Mouse (Mus musculus): ENCODE data around the gene Fam234a. TPM values are rescaled to one million over a fixed set of nuclear protein-coding genes. Genes with fewer than 3 reads are reported as not detected.
A peak's percentile ranks its signal among the peaks of the same experiment; 100 is the strongest.

Fam234a gene
- 22.1 and 28.4 TPM in 2 replicates for total RNA-seq (2012; rRNA removed)

DNA sequence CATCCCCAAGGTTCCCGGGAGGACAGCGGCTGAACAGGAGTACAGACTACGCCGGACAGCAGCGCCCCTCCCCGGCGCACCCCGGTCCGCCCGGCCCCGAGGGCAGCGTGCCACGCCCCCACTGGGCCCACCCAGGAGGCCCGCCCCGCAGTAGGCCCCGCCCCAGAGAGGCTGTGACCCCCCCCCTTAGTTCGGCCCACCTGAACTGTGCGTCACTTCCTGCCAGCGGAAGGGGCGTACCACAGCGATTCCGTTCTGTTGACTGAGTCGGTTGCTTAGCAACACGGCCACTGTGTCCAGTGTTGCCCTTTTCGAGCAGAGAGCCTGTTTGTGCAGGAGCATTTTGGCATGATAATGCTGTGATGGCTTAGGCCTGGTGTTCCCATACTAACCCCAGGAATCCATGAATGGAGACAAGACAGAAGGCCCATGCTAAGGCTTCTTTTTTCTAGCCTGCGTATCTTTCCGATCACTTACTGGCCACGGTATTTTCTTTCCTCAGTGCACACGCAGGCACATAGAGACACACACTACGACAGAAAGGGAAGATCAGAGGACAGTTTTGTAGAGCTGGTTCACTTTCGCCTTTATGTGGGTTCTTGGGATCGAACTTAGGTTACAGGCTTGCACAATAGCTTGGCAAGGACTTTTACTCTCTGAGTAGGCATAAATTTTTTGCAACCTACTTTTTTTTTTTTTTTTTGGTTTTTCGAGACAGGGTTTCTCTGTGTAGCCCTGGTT, at the start of gene Fam234a:
TSS of gene Fam234a (minus strand) at position 142 of the 741 bp plus-strand sequence.
- peak; percentile 86 for DNase-seq (ENCODE audit: low read depth, low spot score)
- Histone ChIP-seq H3K4me1 (ENCODE audit: control insufficient read depth in 2 of 2, insufficient read depth in 2 of 2, low read length in 2 of 2, poor library complexity in 1 of 2) (peaks cover 4% of the 10 kb centered on the region in 2 experiments; a peak in 2 of 4 replicates), H3K4me3 (ENCODE audit: insufficient read depth in 1 of 2, low read depth in 1 of 2, low read length in 2 of 2, poor library complexity in 1 of 2, severe bottlenecking in 1 of 2) (peak within 1 kb of the TSS; percentile 71 to 80), H3K9ac (ENCODE audit: insufficient read depth, low read depth, low read length, poor library complexity, severe bottlenecking) (peak within 1 kb of the TSS; percentile 78), H3K9me3 (ENCODE audit: control insufficient read depth, insufficient read depth, low read depth, low read length) (no peaks in the 10 kb centered on the region), H3K27ac (ENCODE audit: insufficient read depth, low read depth, low read length, poor library complexity, severe bottlenecking) (peak within 1 kb of the TSS; percentile 46), H3K36me3 (ENCODE audit: control insufficient read depth, insufficient read depth, low read length, poor library complexity, severe bottlenecking) (no peaks in the 10 kb centered on the region)
- no peak for TF ChIP-seq MAFK (IDR thresholded peaks at IDR 0.05; ENCODE audit: insufficient read depth, low read depth, low read length)
- in situ Hi-C loops (cut with MboI; ENCODE audit: low sequenced_read_pairs in 2 of 2, unreplicated experiment in 2 of 2): no loop called here

DNA sequence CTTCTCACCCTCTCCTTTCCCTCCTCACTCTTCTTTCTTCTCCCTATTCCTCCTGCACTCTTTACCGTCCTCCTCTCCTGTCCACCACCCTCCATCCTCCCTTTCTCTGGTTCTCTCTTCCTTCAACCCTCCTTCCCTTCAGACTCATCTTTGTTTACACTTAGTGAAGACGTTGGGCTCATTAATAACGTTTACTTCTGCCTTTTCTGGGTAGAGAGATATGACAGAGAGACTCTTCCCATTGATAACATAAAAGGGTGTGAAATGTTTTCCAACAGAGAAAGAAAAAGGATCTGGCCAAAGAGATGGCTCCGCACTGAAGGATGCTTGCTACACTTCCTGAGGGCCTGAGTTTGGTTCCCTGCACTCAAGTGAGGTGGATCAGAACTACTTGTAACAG, 45.4 kb upstream of the Fam234a start:
- DNase-seq (ENCODE audit: low read depth, low spot score): no peak
- H3K36me3 ChIP-seq (ENCODE audit: control insufficient read depth, insufficient read depth, low read length, poor library complexity, severe bottlenecking): peaks cover 31% of the 10 kb centered on the region
- H3K27ac ChIP-seq (ENCODE audit: insufficient read depth, low read depth, low read length, poor library complexity, severe bottlenecking): no peak overlapping the region
- no peak for TF ChIP-seq MAFK (IDR thresholded peaks at IDR 0.05; ENCODE audit: insufficient read depth, low read depth, low read length)
- no peak for TF ChIP-seq HCFC1 (IDR thresholded peaks at IDR 0.05; ENCODE audit: borderline replicate concordance, insufficient read depth, low read length)
- no peak for TF ChIP-seq ZNF384 (IDR thresholded peaks at IDR 0.05; ENCODE audit: low read depth, low read length)
- TF ChIP-seq ZC3H11A (IDR thresholded peaks at IDR 0.05; ENCODE audit: borderline replicate concordance, low read depth, low read length): no peak
- TF ChIP-seq CHD2 (IDR thresholded peaks at IDR 0.05; ENCODE audit: low read depth, low read length): no peak
- in situ Hi-C loops (cut with MboI; ENCODE audit: low sequenced_read_pairs in 2 of 2, unreplicated experiment in 2 of 2): no loop called here
- H3K9me3 ChIP-seq (ENCODE audit: control insufficient read depth, insufficient read depth, low read depth, low read length): peaks cover 5% of the 10 kb centered on the region
- no peak overlapping the region for H3K9ac ChIP-seq (ENCODE audit: insufficient read depth, low read depth, low read length, poor library complexity, severe bottlenecking)
- no peak overlapping the region for H3K4me3 ChIP-seq (ENCODE audit: insufficient read depth in 1 of 2, low read depth in 1 of 2, low read length in 2 of 2, poor library complexity in 1 of 2, severe bottlenecking in 1 of 2)
- no peaks in the 10 kb centered on the region for H3K4me1 ChIP-seq (ENCODE audit: control insufficient read depth in 2 of 2, insufficient read depth in 2 of 2, low read length in 2 of 2, poor library complexity in 1 of 2)

DNA sequence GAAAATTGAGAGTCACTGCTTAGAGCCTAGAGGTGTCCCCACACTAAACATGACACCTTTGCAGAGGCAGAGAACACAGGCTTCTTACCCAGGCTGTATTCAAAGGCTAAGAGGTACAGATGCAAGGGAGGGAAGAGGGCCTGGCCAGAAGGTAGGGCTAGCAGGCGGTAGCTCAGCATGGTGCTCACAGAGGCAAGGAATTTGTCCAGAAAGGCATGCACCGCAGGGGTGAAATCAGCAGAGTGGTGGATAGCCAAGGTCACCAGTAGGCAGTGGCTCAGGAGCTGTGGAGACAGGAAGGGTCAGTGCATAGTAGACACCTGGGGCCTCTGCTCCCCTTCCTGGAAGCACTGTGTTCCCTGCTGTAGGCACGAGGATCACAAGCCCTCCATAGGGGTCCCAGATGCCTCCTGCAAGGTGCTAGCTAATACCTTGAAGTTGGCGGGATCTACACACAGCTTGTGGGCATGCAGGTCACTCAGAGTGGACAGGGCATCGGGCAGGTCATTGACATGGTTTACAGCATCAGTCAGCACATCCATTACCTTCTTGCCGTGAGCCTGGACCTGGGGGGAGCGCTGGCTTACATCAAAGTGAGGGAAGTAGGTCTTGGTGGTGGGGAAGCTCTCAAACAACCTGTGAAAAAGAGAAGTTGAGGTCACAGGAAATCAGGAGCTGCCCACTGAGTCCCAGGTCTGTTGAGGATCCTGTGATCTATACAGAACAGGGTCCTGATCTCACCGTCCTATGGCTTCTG, 42.3 kb upstream of the Fam234a start:
- no peak overlapping the region for H3K4me3 ChIP-seq (ENCODE audit: insufficient read depth in 1 of 2, low read depth in 1 of 2, low read length in 2 of 2, poor library complexity in 1 of 2, severe bottlenecking in 1 of 2)
- H3K27ac ChIP-seq (ENCODE audit: insufficient read depth, low read depth, low read length, poor library complexity, severe bottlenecking): no peak overlapping the region

DNA sequence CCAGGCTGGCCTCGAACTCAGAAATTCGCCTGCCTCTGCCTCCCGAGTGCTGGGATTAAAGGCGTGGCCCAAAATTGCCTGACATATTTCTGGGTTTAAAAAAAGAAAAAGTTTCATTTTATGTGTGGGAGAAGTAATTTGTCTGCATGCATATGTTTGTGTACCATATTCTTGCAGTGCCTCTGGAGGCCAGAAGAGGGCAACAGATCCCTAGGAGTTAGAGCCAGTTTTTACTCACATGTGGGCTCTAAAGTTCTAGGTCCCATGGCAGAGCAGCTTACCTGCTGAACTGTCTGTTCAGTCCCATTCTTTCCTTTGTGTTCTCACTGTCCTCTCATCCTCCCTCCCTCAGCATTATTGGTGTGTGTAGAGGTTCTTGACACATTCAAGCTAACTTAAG, 32.7 kb upstream of the Fam234a start:
- Histone ChIP-seq H3K4me1 (ENCODE audit: control insufficient read depth in 2 of 2, insufficient read depth in 2 of 2, low read length in 2 of 2, poor library complexity in 1 of 2) (peaks cover 0 to 2% of the 10 kb centered on the region in 2 experiments; a peak in 1 of 4 replicates), H3K27ac (ENCODE audit: insufficient read depth, low read depth, low read length, poor library complexity, severe bottlenecking) (no peak overlapping the region), H3K36me3 (ENCODE audit: control insufficient read depth, insufficient read depth, low read length, poor library complexity, severe bottlenecking) (peaks cover 39% of the 10 kb centered on the region), H3K9me3 (ENCODE audit: control insufficient read depth, insufficient read depth, low read depth, low read length) (no peaks in the 10 kb centered on the region), H3K9ac (ENCODE audit: insufficient read depth, low read depth, low read length, poor library complexity, severe bottlenecking) (no peak overlapping the region), H3K4me3 (ENCODE audit: insufficient read depth in 1 of 2, low read depth in 1 of 2, low read length in 2 of 2, poor library complexity in 1 of 2, severe bottlenecking in 1 of 2) (no peak overlapping the region)
- peak; percentile 40 for DNase-seq (ENCODE audit: low read depth, low spot score)
- TF ChIP-seq ZC3H11A (IDR thresholded peaks at IDR 0.05; ENCODE audit: borderline replicate concordance, low read depth, low read length) (no peak), ZNF384 (IDR thresholded peaks at IDR 0.05; ENCODE audit: low read depth, low read length) (no peak; the same call in 1 of the 2 replicates), HCFC1 (IDR thresholded peaks at IDR 0.05; ENCODE audit: borderline replicate concordance, insufficient read depth, low read length) (no peak), CHD2 (IDR thresholded peaks at IDR 0.05; ENCODE audit: low read depth, low read length) (no peak), MAFK (IDR thresholded peaks at IDR 0.05; ENCODE audit: insufficient read depth, low read depth, low read length) (no peak)
- in situ Hi-C loops (cut with MboI; ENCODE audit: low sequenced_read_pairs in 2 of 2, unreplicated experiment in 2 of 2): no loop called here

More for the DNA sequence above, 42.3 kb upstream of the Fam234a start:
- H3K36me3 ChIP-seq (ENCODE audit: control insufficient read depth, insufficient read depth, low read length, poor library complexity, severe bottlenecking): peaks cover 53% of the 10 kb centered on the region
- no peaks in the 10 kb centered on the region for H3K4me1 ChIP-seq (ENCODE audit: control insufficient read depth in 2 of 2, insufficient read depth in 2 of 2, low read length in 2 of 2, poor library complexity in 1 of 2)
- in situ Hi-C loops (cut with MboI; ENCODE audit: low sequenced_read_pairs in 2 of 2, unreplicated experiment in 2 of 2): no loop called here
- no peak overlapping the region for H3K9ac ChIP-seq (ENCODE audit: insufficient read depth, low read depth, low read length, poor library complexity, severe bottlenecking)
- DNase-seq (ENCODE audit: low read depth, low spot score): no peak
- no peaks in the 10 kb centered on the region; the same call in none of the 2 replicates for H3K9me3 ChIP-seq (ENCODE audit: control insufficient read depth, insufficient read depth, low read depth, low read length)
- no peak for TF ChIP-seq ZC3H11A (IDR thresholded peaks at IDR 0.05; ENCODE audit: borderline replicate concordance, low read depth, low read length)
- no peak for TF ChIP-seq HCFC1 (IDR thresholded peaks at IDR 0.05; ENCODE audit: borderline replicate concordance, insufficient read depth, low read length)
- TF ChIP-seq CHD2 (IDR thresholded peaks at IDR 0.05; ENCODE audit: low read depth, low read length): no peak
- TF ChIP-seq ZNF384 (IDR thresholded peaks at IDR 0.05; ENCODE audit: low read depth, low read length): no peak
- no peak for TF ChIP-seq MAFK (IDR thresholded peaks at IDR 0.05; ENCODE audit: insufficient read depth, low read depth, low read length)
